Mouse (Mus musculus) heart, adult 18-20 months (tissue): ENCODE data around the gene Fancc. TPM values are rescaled to one million over a fixed set of nuclear protein-coding genes. Genes with fewer than 3 reads are reported as not detected.

Experiments
- DNase-seq, 2 experiments: peaks; one replicate each; pipeline ENCODE4 v3.0.0; 2021 to 2022; ENCODE audit warnings: mixed read lengths in 1 of 2
- total RNA-seq, 2 experiments: library from RNA; stranded (reverse); gene quantifications; 2 replicates each; pipeline ENCODE4 v1.2.3; 2021

Fancc gene
- total RNA-seq, 2 experiments from 2014 or later: 3.8 to 5.0 TPM

GRCm38 (mm10) chr13:63350076-63350475 is 147.0 kb downstream of the Fancc start:
- DNase-seq: no peak

- no peak for DNase-seq
These were observed 149.4 kb downstream of the Fancc start for GRCm38 (mm10) chr13:63347639-63348038.

GRCm38 (mm10) chr13:63345476-63346225 is 151.4 kb downstream of the Fancc start:
- DNase-seq: no peak

- DNase-seq: no peak
These were observed 152.6 kb downstream of the Fancc start for GRCm38 (mm10) chr13:63344481-63344880.

- DNase-seq: no peak
These were observed 154.3 kb downstream of the Fancc start for GRCm38 (mm10) chr13:63342781-63343180.

GRCm38 (mm10) chr13:63339946-63340345 is 157.1 kb downstream of the Fancc start:
- no peak for DNase-seq

GRCm38 (mm10) chr13:63337239-63337960 is 159.7 kb downstream of the Fancc start:
- DNase-seq: no peak

GRCm38 (mm10) chr13:63336335-63336734 is 160.7 kb downstream of the Fancc start:
- no peak for DNase-seq

GRCm38 (mm10) chr13:63335421-63336134 is 161.5 kb downstream of the Fancc start:
- peak in 1 of 2 experiments; percentile 23 for DNase-seq

GRCm38 (mm10) chr13:63332576-63333300 is 164.3 kb downstream of the Fancc start:
- DNase-seq: peak; percentile 57 to 78

GRCm38 (mm10) chr13:63331379-63331778 is 165.7 kb downstream of the Fancc start:
- peak; percentile 59 to 89 for DNase-seq

GRCm38 (mm10) chr13:63330236-63330860 is 166.7 kb downstream of the Fancc start:
- DNase-seq: no peak

- no peak for DNase-seq
These were observed 171.1 kb downstream of the Fancc start for GRCm38 (mm10) chr13:63326015-63326414.

GRCm38 (mm10) chr13:63324978-63325848 is 171.9 kb downstream of the Fancc start:
- peak in 1 of 2 experiments; percentile 35 for DNase-seq

GRCm38 (mm10) chr13:63324311-63324710 is 172.8 kb downstream of the Fancc start:
- DNase-seq: no peak

GRCm38 (mm10) chr13:63323286-63324075 is 173.6 kb downstream of the Fancc start:
- peak; percentile 62 to 69 for DNase-seq

GRCm38 (mm10) chr13:63322756-63323155 is 174.3 kb downstream of the Fancc start:
- DNase-seq: no peak

- no peak for DNase-seq
These were observed 175.4 kb downstream of the Fancc start for GRCm38 (mm10) chr13:63321689-63322088.

- no peak for DNase-seq
These were observed 177.3 kb downstream of the Fancc start for GRCm38 (mm10) chr13:63319814-63320213.

- no peak for DNase-seq
These were observed 179.4 kb downstream of the Fancc start for GRCm38 (mm10) chr13:63317681-63318104.
